18 mouse cellular contexts compared by ENCODE assay signal in genomic region chr11:52631579-52631978, GRCm38 (mm10).
DNase-seq lines count a peak whose midpoint lies in the region; ATAC-seq and TF ChIP-seq lines count a peak whose summit lies in the region.
"Had no signal": no experiment of that assay in that cellular context is flagged by ENCODE, and none has a peak within 500 bp of the region (broad histone marks: within the 10 kb centered on the region; RNA-seq: fewer than 3 reads in every experiment).

No protein-coding gene starts in this region.

- DNase-seq in lung, postnatal 36 days = peak; percentile 11
- no peak for DNase-seq in lung, postnatal 10 days
- no peak for DNase-seq in brain, embryonic 14.5 days (ENCODE audit: low read depth)
- no peak for DNase-seq in B cell, adult 2 months
- DNase-seq in spleen, adult 12 weeks (ENCODE audit: low spot score) = no peak
- DNase-seq: cerebellum, adult 11 months; gastrocnemius, postnatal 14 days; heart, postnatal 36 days; midbrain, embryonic 14.5 days; right cerebral cortex, postnatal 25 days; thymus, postnatal 14 days had no signal

- H3K9ac ChIP-seq in intestine, postnatal 0 days (ENCODE audit: low read depth, low read length) = no peak overlapping the region
- H3K9ac ChIP-seq in intestine, embryonic 16.5 days (ENCODE audit: low read depth, low read length) = no peak overlapping the region
- H3K9ac ChIP-seq in ES-Bruce4 (ENCODE audit: low read depth, poor library complexity, severe bottlenecking) = no peak overlapping the region
- H3K9ac ChIP-seq: limb, embryonic 15.5 days had no signal

- no peaks in the 10 kb centered on the region for H3K36me3 ChIP-seq in intestine, postnatal 0 days (ENCODE audit: control insufficient read depth, insufficient read depth)
- H3K36me3 ChIP-seq in intestine, embryonic 16.5 days (ENCODE audit: control insufficient read depth, insufficient read depth, low read length) = no peaks in the 10 kb centered on the region
- H3K36me3 ChIP-seq in ES-Bruce4 (ENCODE audit: control insufficient read depth, insufficient read depth, low read length, poor library complexity, severe bottlenecking) = no peaks in the 10 kb centered on the region
- H3K36me3 ChIP-seq: heart, embryonic 10.5 days; limb, embryonic 15.5 days had no signal

- no peak for TF ChIP-seq POLR2A in ES-Bruce4 (IDR thresholded peaks at IDR 0.05; ENCODE audit: insufficient read depth, low read length)
- no peak for TF ChIP-seq POLR2A in brain, embryonic 14.5 days (IDR thresholded peaks at IDR 0.05; ENCODE audit: borderline replicate concordance, extremely low read depth, insufficient read depth, insufficient read length, poor library complexity, severe bottlenecking)

- no peaks in the 10 kb centered on the region for H3K9me3 ChIP-seq in intestine, postnatal 0 days (ENCODE audit: control insufficient read depth)
- no peaks in the 10 kb centered on the region for H3K9me3 ChIP-seq in intestine, embryonic 16.5 days (ENCODE audit: control insufficient read depth, low read length)
- H3K9me3 ChIP-seq in ES-Bruce4 (replicated peaks; ENCODE audit: control insufficient read depth, insufficient read depth, low read length, poor library complexity, severe bottlenecking) = no peaks in the 10 kb centered on the region
- H3K9me3 ChIP-seq: heart, embryonic 10.5 days; limb, embryonic 15.5 days had no signal

- no peak overlapping the region for H3K4me3 ChIP-seq in intestine, postnatal 0 days (ENCODE audit: low read depth, low read length)
- no peak overlapping the region for H3K4me3 ChIP-seq in intestine, embryonic 16.5 days (ENCODE audit: low read length)
- H3K4me3 ChIP-seq in ES-Bruce4 (ENCODE audit: low read depth, low read length) = no peak overlapping the region
- H3K4me3 ChIP-seq: heart, embryonic 10.5 days; limb, embryonic 15.5 days had no signal

- H3K4me1 ChIP-seq in intestine, postnatal 0 days (replicated peaks; ENCODE audit: control insufficient read depth, insufficient read depth, low read length) = no peaks in the 10 kb centered on the region
- no peaks in the 10 kb centered on the region for H3K4me1 ChIP-seq in intestine, embryonic 16.5 days (ENCODE audit: control insufficient read depth, insufficient read depth, low read length)
- no peaks in the 10 kb centered on the region for H3K4me1 ChIP-seq in ES-Bruce4 (ENCODE audit: control insufficient read depth, insufficient read depth, low read length)
- H3K4me1 ChIP-seq: limb, embryonic 15.5 days had no signal

- TF ChIP-seq CTCF in intestine, postnatal 0 days (IDR thresholded peaks at IDR 0.05; ENCODE audit: low read depth) = peak; percentile 50
- TF ChIP-seq CTCF in ES-Bruce4 (IDR thresholded peaks at IDR 0.05; ENCODE audit: low read depth, low read length) = peak; percentile 65
- TF ChIP-seq CTCF in brain, embryonic 14.5 days (IDR thresholded peaks at IDR 0.05; ENCODE audit: borderline replicate concordance, extremely low read depth, insufficient read depth, insufficient read length) = peak; percentile 31; the same call in 1 of the 2 replicates

- no peak for TF ChIP-seq EP300 in ES-Bruce4 (IDR thresholded peaks at IDR 0.05; ENCODE audit: insufficient read depth, low read depth, low read length)

- H3K27me3 ChIP-seq in intestine, postnatal 0 days (replicated peaks; ENCODE audit: control insufficient read depth, insufficient read depth, low read length) = no peaks in the 10 kb centered on the region
- H3K27me3 ChIP-seq in intestine, embryonic 16.5 days (replicated peaks; ENCODE audit: control insufficient read depth, insufficient read depth, low read length) = no peaks in the 10 kb centered on the region
- H3K27me3 ChIP-seq in ES-Bruce4 (ENCODE audit: control insufficient read depth, insufficient read depth, low read length, poor library complexity, severe bottlenecking) = no peaks in the 10 kb centered on the region

- H3K27ac ChIP-seq in intestine, postnatal 0 days (ENCODE audit: low read depth, low read length) = no peak overlapping the region
- no peak overlapping the region for H3K27ac ChIP-seq in intestine, embryonic 16.5 days (ENCODE audit: low read length)
- H3K27ac ChIP-seq in ES-Bruce4 (ENCODE audit: insufficient read depth, low read length) = no peak overlapping the region
- H3K27ac ChIP-seq: heart, embryonic 10.5 days; limb, embryonic 15.5 days; macrophage had no signal

- 53% methylated on average over 3 of the region's 3 CpGs for WGBS in intestine, postnatal 0 days
- WGBS in intestine, embryonic 16.5 days = 54% methylated on average over 3 of the region's 3 CpGs

- ATAC-seq in intestine, postnatal 0 days = no peak
- no peak for ATAC-seq in intestine, embryonic 16.5 days
- ATAC-seq: hindbrain, embryonic 16.5 days had no signal

- H3K4me2 ChIP-seq in intestine, postnatal 0 days (replicated peaks; ENCODE audit: low read depth) = no peak overlapping the region
- no peak overlapping the region for H3K4me2 ChIP-seq in intestine, embryonic 16.5 days (ENCODE audit: low read depth, low read length)
- H3K4me2 ChIP-seq: limb, embryonic 15.5 days had no signal
